Mouse (Mus musculus) thymus, postnatal 4 days (tissue): Measurements from ENCODE around the gene Eif1.
"Not testable (repeated sequence)": the region's sequence is repeated elsewhere in the genome, so short reads cannot be mapped to it uniquely, and the experiment has no call there.

Experiments used
- DNase-seq: peaks from one replicate; pipeline ENCODE4 v3.0.0; 2021

The Eif1 gene

GRCm38 (mm10) chr11:100355151-100355951 lies 35.7 kb downstream of the Eif1 start:
- DNase-seq: peak; percentile 75

- DNase-seq: peak; percentile 75
Observed at GRCm38 (mm10) chr11:100355972-100356818, 36.5 kb downstream of the Eif1 start, which contains the start of gene Hap1. Gene Hap1 (minus strand): TSS chr11:100356128.

- DNase-seq: no peak
Observed at GRCm38 (mm10) chr11:100356819-100357211, 37.1 kb downstream of the Eif1 start.

- no peak for DNase-seq
Observed at GRCm38 (mm10) chr11:100357408-100357807, 37.7 kb downstream of the Eif1 start.

- DNase-seq: no peak
Observed at GRCm38 (mm10) chr11:100360175-100360574, 40.5 kb downstream of the Eif1 start.

- DNase-seq: not testable (repeated sequence)
Observed at GRCm38 (mm10) chr11:100361059-100361458, 41.4 kb downstream of the Eif1 start.

- DNase-seq: peak; percentile 86
Observed at GRCm38 (mm10) chr11:100362209-100362978, 42.7 kb downstream of the Eif1 start.

- peak; percentile 85 for DNase-seq
Observed at GRCm38 (mm10) chr11:100362979-100363562, 43.4 kb downstream of the Eif1 start.

- DNase-seq: no peak
Observed at GRCm38 (mm10) chr11:100369145-100369544, 49.5 kb downstream of the Eif1 start.

- no peak for DNase-seq
Observed at GRCm38 (mm10) chr11:100369822-100370221, 50.1 kb downstream of the Eif1 start.
